Comparison of ENCODE assay signal across 7 mouse cellular contexts in the genomic region with DNA sequence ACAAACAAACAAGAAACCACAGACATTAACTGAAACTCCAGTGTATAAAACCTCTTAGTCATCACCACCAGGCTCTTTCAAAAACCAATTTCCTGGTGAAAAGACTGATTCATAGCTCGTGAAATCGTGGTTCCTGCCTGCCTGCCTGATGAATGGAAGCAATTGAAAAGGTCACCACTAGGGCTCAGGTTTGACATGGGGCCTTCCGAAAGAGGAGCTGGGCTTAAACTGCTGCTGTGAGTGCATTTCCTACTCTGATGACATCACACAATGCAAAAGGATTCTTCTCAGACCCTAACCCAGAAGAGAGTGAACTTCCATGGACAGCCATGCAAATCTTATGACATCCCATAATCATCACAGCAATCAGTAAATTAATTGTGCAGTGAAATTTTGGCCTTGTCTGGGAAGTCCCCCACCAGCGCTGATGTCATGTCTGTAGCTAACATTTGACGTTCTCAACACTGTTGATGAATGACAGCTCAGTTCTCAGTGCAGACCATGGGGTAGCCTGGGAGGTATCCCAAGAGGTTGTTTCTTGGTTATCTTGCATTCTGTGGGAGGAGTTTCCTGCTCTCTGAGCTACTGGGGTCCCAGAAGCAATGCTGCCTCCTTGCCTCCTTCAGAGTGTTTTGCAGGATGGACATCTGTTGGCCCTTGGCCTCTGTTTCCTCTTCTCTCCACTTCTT.
A peak's percentile ranks its signal among the peaks of the same experiment; 100 is the strongest.
DNase-seq lines count a peak whose midpoint lies in the region; ATAC-seq and TF ChIP-seq lines count a peak whose summit lies in the region.

No protein-coding gene starts in this region.

- H3K9ac ChIP-seq in forebrain, embryonic 15.5 days (replicated peaks), result no peak overlapping the region

- H3K27ac ChIP-seq in kidney, adult 2 months (ENCODE audit: insufficient read depth, low read depth, low read length), result no peak overlapping the region
- H3K27ac ChIP-seq in forebrain, embryonic 15.5 days (replicated peaks), result no peak overlapping the region

- ATAC-seq in megakaryocyte progenitor cell, adult 5-6 weeks (replicated peaks; ENCODE audit: poor library complexity), result peak; percentile 61
- no peak for ATAC-seq in forebrain, embryonic 15.5 days (replicated peaks)

- H3K4me1 ChIP-seq in kidney, adult 2 months (ENCODE audit: control insufficient read depth, insufficient read depth, low read length), result no peaks in the 10 kb centered on the region
- no peaks in the 10 kb centered on the region for H3K4me1 ChIP-seq in forebrain, embryonic 15.5 days

- no peaks in the 10 kb centered on the region for H3K27me3 ChIP-seq in kidney, adult 2 months (replicated peaks; ENCODE audit: control insufficient read depth, insufficient read depth, low read length)
- H3K27me3 ChIP-seq in forebrain, embryonic 15.5 days, result no peaks in the 10 kb centered on the region

- no peak for DNase-seq in kidney, adult 2 months
- no peak for DNase-seq in kidney, adult 9 months
- DNase-seq in Muller cell, postnatal 12 days (ENCODE audit: inconsistent ontology term), result peak; percentile 43
- peak; percentile 43 for DNase-seq in embryo, embryonic 9.5 days (ENCODE audit: extremely low spot score)
- DNase-seq in frontal cortex, adult 2 months (ENCODE audit: extremely low spot score in 1 of 2, low spot score in 1 of 2), result no peak

- no peak overlapping the region for H3K4me2 ChIP-seq in forebrain, embryonic 15.5 days (replicated peaks)

- 0 out of 2 replicates have a peak, but pooled peaks have one; percentile 6 for TF ChIP-seq CTCF in kidney, adult 2 months (conservative IDR thresholded peaks at IDR 0.05; ENCODE audit: insufficient read depth, insufficient read length, low read depth, low read length)

- no peaks in the 10 kb centered on the region for H3K36me3 ChIP-seq in kidney, adult 2 months (ENCODE audit: control insufficient read depth, insufficient read depth, low read length)
- no peaks in the 10 kb centered on the region for H3K36me3 ChIP-seq in forebrain, embryonic 15.5 days

- WGBS in kidney, adult 2 months, result 53% methylated on average over 5 of the region's 5 CpGs
- 56% methylated on average over 5 of the region's 5 CpGs for WGBS in forebrain, embryonic 15.5 days

- no peaks in the 10 kb centered on the region for H3K9me3 ChIP-seq in forebrain, embryonic 15.5 days

- no peak overlapping the region for H3K4me3 ChIP-seq in kidney, adult 2 months (ENCODE audit: insufficient read depth, low read depth, low read length)
- no peak overlapping the region for H3K4me3 ChIP-seq in forebrain, embryonic 15.5 days

- TF ChIP-seq POLR2A in kidney, adult 2 months (IDR thresholded peaks at IDR 0.05; ENCODE audit: low read depth, low read length), result no peak

Comparison
In these comparisons a context has a peak if more than half of its experiments do, and no peak if none do; other contexts are left out.
1. DNase-seq: peak in Muller cell, postnatal 12 days (single experiment) and embryo, embryonic 9.5 days (single experiment); none in kidney, adult 2 months (single experiment), kidney, adult 9 months (single experiment) and frontal cortex, adult 2 months (0 of 2).